Mouse (Mus musculus): Measurements from ENCODE around the gene Rarres2. TPM values are rescaled to one million over a fixed set of nuclear protein-coding genes. Genes with fewer than 3 reads are reported as not detected.

The Rarres2 gene
- polyA plus RNA-seq (2021; fragmentation: Nextera tagmentation): 24.4 and 29.4 TPM in 2 replicates
- long read RNA-seq, experiment 1, partial matches to known transcripts: 2 of 4 reads
- long read RNA-seq, experiment 1, other reads (novel, unspliced or antisense): 1 of 4 reads
- long read RNA-seq, experiment 2, transcript Rarres2-205 (6 exons, 681 nt): minor isoform, 6 of 24 reads
- long read RNA-seq, experiment 2, transcript Rarres2-204 (6 exons, 795 nt): major isoform, 9 of 24 reads
- long read RNA-seq, experiment 2, partial matches to known transcripts: 4 of 24 reads
- long read RNA-seq, experiment 2, other reads (novel, unspliced or antisense): 1 of 24 reads

GRCm38 (mm10) chr6:48572572-48573061 is at the start of gene Rarres2:
Rarres2 (minus strand) TSS chr6:48572789.

GRCm38 (mm10) chr6:48601271-48602079 is 28.9 kb upstream of the Rarres2 start, which contains the start of gene Zfp775:
Zfp775 (plus strand) TSS chr6:48602063.

GRCm38 (mm10) chr6:48593158-48594042 is 20.8 kb upstream of the Rarres2 start, which contains the start of the genes Repin1 and Gm44965:
Repin1 (plus strand) TSS chr6:48593883.
Gm44965 (plus strand) TSS chr6:48593941.

GRCm38 (mm10) chr6:48589194-48589750 is 16.7 kb upstream of the Rarres2 start, which contains the start of gene Gm45021:
Gm45021 (plus strand) TSS chr6:48589610.

GRCm38 (mm10) chr6:48554280-48555103 is 18.1 kb downstream of the Rarres2 start, which contains the start of gene Lrrc61:
Lrrc61 (plus strand) TSS chr6:48554796.

GRCm38 (mm10) chr6:48537105-48537954 is 35.3 kb downstream of the Rarres2 start, which contains the start of gene Atp6v0e2:
Atp6v0e2 (plus strand) TSS chr6:48537615.

Other genes starting within 250 kb of the Rarres2 start
- gene Krba1, start 177.2 kb downstream of the Rarres2 start, polyA plus RNA-seq (2021; fragmentation: Nextera tagmentation): 4.4 and 5.4 TPM in 2 replicates
- 33.6 and 38.8 TPM in 2 replicates for gene Zfp467, start 127.0 kb downstream of the Rarres2 start, polyA plus RNA-seq (2021; fragmentation: Nextera tagmentation)
- gene Sspo, start 124.6 kb downstream of the Rarres2 start, polyA plus RNA-seq (2021; fragmentation: Nextera tagmentation): 0.09 and 0.16 TPM in 2 replicates
- 629 and 681 TPM in 2 replicates for gene Atp6v0e2, start 35.2 kb downstream of the Rarres2 start, polyA plus RNA-seq (2021; fragmentation: Nextera tagmentation)
- 25.9 and 31.8 TPM in 2 replicates for gene Lrrc61, start 18.0 kb downstream of the Rarres2 start, polyA plus RNA-seq (2021; fragmentation: Nextera tagmentation)
- not detected in 2 replicates for gene Gm45021, start 16.8 kb upstream of the Rarres2 start, polyA plus RNA-seq (2021; fragmentation: Nextera tagmentation)
- gene Repin1, start 21.1 kb upstream of the Rarres2 start, polyA plus RNA-seq (2021; fragmentation: Nextera tagmentation): 20.9 and 23.4 TPM in 2 replicates
- gene Gm44965, start 21.2 kb upstream of the Rarres2 start, polyA plus RNA-seq (2021; fragmentation: Nextera tagmentation): not detected in 2 replicates
- 5.5 and 8.7 TPM in 2 replicates for gene Zfp775, start 29.3 kb upstream of the Rarres2 start, polyA plus RNA-seq (2021; fragmentation: Nextera tagmentation)
- 9.7 and 11.6 TPM in 2 replicates for gene AI854703, start 54.0 kb upstream of the Rarres2 start, polyA plus RNA-seq (2021; fragmentation: Nextera tagmentation)
- 0.14 and 0.15 TPM in 2 replicates for gene Gimap8, start 74.4 kb upstream of the Rarres2 start, polyA plus RNA-seq (2021; fragmentation: Nextera tagmentation)
- gene Gimap9, start 103.3 kb upstream of the Rarres2 start, polyA plus RNA-seq (2021; fragmentation: Nextera tagmentation): 0.36 and 0.38 TPM in 2 replicates
- 0.20 and 0.39 TPM in 2 replicates for gene Gimap4, start 111.8 kb upstream of the Rarres2 start, polyA plus RNA-seq (2021; fragmentation: Nextera tagmentation)
- 2.5 and 3.2 TPM in 2 replicates for gene Gimap6, start 135.4 kb upstream of the Rarres2 start, polyA plus RNA-seq (2021; fragmentation: Nextera tagmentation)
- gene Gm28053, start 145.8 kb upstream of the Rarres2 start, polyA plus RNA-seq (2021; fragmentation: Nextera tagmentation): 0.59 TPM in 1 of 2 replicates, not detected in the other
- not detected in 2 replicates for gene Gimap7, start 145.8 kb upstream of the Rarres2 start, polyA plus RNA-seq (2021; fragmentation: Nextera tagmentation)
- gene Gimap1, start 166.3 kb upstream of the Rarres2 start, polyA plus RNA-seq (2021; fragmentation: Nextera tagmentation): 2.9 and 3.4 TPM in 2 replicates
- gene Gimap5, start 173.4 kb upstream of the Rarres2 start, polyA plus RNA-seq (2021; fragmentation: Nextera tagmentation): 0.44 and 0.63 TPM in 2 replicates
- 0.10 TPM in 1 of 2 replicates, not detected in the other for gene Gimap3, start 198.1 kb upstream of the Rarres2 start, polyA plus RNA-seq (2021; fragmentation: Nextera tagmentation)